Mouse (Mus musculus) bone marrow macrophage, adult 2 months (primary cell): ENCODE results near the gene Slc2a1.

ENCODE experiments used
- CTCF ChIP-seq: IDR thresholded peaks from 2 replicates; pipeline ENCODE4 v1.5.1; 2012; ENCODE audit warnings: low read depth, mild to moderate bottlenecking, low read length, moderate library complexity
- POLR2A ChIP-seq: IDR thresholded peaks from 2 replicates; pipeline ENCODE4 v1.6.1; 2012; ENCODE audit warnings: mild to moderate bottlenecking, low read depth, low read length, borderline replicate concordance

GRCm38 (mm10) chr4:119146816-119147215 lies 38.3 kb downstream of the Slc2a1 start:
- TF ChIP-seq CTCF: no peak
- TF ChIP-seq POLR2A: no peak
